Mouse (Mus musculus) cerebellum, adult 2 months (tissue): Measurements from ENCODE around the gene Plekha5. TPM values are rescaled to one million over a fixed set of nuclear protein-coding genes. Genes with fewer than 3 reads are reported as not detected.

ENCODE experiments used
- DNase-seq, 2 experiments: peaks; one replicate each; pipeline ENCODE4 v3.0.0; 2021
- H3K27ac ChIP-seq: fragments of 200-500 bp; 2 replicates; pipeline ENCODE4 v1.5.1; 2012; ENCODE audit warnings: low read length, control low read depth, inconsistent platforms; ENCODE audit not compliant: insufficient read depth
- H3K27me3 ChIP-seq: fragments of 200-500 bp; 2 replicates; pipeline ENCODE4 v1.6.1; 2012; ENCODE audit warnings: inconsistent platforms, mild to moderate bottlenecking, low read length, moderate library complexity; ENCODE audit not compliant: control insufficient read depth, insufficient read depth
- H3K4me1 ChIP-seq: fragments of 200-500 bp; 2 replicates; pipeline ENCODE4 v1.6.1; 2011; ENCODE audit warnings: low read length; ENCODE audit not compliant: control insufficient read depth, insufficient read depth
- H3K4me3 ChIP-seq: fragments of 200-500 bp; replicated peaks from 2 replicates; pipeline ENCODE3; 2011; ENCODE audit warnings: mild to moderate bottlenecking, low read depth, low read length, control low read depth; ENCODE audit not compliant: insufficient read depth
- CTCF ChIP-seq: fragments of 200-500 bp; IDR thresholded peaks from 2 replicates; pipeline ENCODE4 v1.5.1; 2011; ENCODE audit warnings: low read depth, mild to moderate bottlenecking, control low read depth, low read length, moderate library complexity, borderline replicate concordance; ENCODE audit not compliant: insufficient read depth
- POLR2A ChIP-seq: fragments of 200-500 bp; IDR thresholded peaks from 2 replicates; pipeline ENCODE4 v1.6.1; 2011; ENCODE audit warnings: low read length, control low read depth, borderline replicate concordance; ENCODE audit not compliant: insufficient read depth
- WGBS: fragments of 180-500 bp; shearing (Covaris S2); methylation state at CpG from one replicate; pipeline ENCODE4 v1.1.7; 2018; 5-methylcytosine and 5-hydroxymethylcytosine counted together
- polyA plus RNA-seq: library from polyadenylated mRNA; depleted of rRNA; stranded (reverse); fragments of >200 nt; gene quantifications from 2 replicates; pipeline ENCODE4 v1.2.3, GENCODE M21; 2012

The Plekha5 gene
- polyA plus RNA-seq, 1 experiment: 118 TPM

DNA sequence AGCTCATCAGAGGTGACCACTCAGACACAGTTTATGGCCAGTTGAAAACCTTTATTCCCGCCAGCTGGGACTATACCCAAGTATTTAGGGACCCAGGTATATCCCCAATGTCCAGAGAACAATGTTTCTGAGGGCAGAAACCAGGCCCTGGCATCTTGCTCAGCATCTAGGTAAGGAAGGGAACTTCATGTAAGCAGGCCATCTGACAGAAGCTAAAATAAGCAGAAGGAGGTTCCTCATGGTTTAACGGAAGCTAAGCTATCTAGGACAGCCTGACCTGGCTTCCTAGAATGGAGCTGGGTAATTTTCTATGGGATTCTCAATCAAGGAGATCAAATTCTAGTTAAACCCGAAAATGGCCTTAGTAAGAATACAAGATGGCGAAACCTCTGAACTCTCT lies 185.7 kb downstream of the Plekha5 start:
- WGBS: 75% methylated on average over 4 of the region's 4 CpGs
- TF ChIP-seq CTCF (no peak), POLR2A (no peak)
- DNase-seq: no peak
- no peaks in the 10 kb centered on the region; the same call in 1 of the 2 replicates for H3K4me1 ChIP-seq
- no peak overlapping the region for H3K4me3 ChIP-seq
- no peaks in the 10 kb centered on the region for H3K27me3 ChIP-seq
- H3K27ac ChIP-seq: no peak overlapping the region

DNA sequence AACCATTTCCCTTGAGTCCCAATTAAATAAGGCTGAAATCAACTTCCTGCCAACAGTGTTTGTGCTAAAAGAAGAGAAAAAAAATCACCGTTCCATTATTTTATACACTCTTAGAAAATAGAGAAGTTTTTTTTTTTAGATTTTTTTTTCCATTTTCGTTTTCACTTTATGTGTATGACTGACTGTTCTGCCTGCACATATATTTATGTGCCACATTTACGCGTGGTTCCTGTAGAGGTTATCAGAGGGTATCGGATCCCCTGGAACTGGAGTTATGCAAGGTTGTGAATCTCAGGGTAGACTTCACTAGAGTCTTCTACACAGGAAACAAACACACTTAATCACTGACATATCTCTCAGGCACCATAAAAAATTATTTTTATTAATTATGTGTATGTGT lies 186.3 kb downstream of the Plekha5 start:
- Histone ChIP-seq H3K27me3 (no peaks in the 10 kb centered on the region), H3K27ac (no peak overlapping the region), H3K4me3 (no peak overlapping the region), H3K4me1 (no peaks in the 10 kb centered on the region; the same call in 1 of the 2 replicates)
- WGBS: 93% methylated on average over 5 of the region's 5 CpGs
- DNase-seq: no peak
- TF ChIP-seq POLR2A (no peak), CTCF (no peak)

DNA sequence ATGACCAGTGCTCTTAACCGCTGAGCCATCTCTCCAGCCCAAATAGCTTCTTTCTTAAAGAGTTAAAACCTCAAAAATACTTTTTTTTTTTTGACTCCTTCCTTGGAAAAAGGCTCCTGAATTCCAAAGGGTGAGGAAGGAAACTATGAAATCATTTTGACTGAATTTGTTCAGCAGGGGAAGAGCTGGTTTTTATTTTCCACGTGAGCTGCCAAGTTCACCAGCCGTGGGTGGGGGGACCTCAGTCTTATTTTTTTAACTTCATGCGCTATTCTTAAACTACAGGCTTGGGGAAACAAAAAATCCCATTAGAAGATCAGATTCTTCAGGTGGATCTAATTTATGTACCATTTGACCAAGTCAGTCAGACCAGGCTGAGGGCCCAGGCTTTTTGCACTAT lies 187.4 kb downstream of the Plekha5 start:
- H3K27ac ChIP-seq: no peak overlapping the region
- H3K27me3 ChIP-seq: no peaks in the 10 kb centered on the region
- 92% methylated on average over 4 of the region's 4 CpGs for WGBS
- TF ChIP-seq POLR2A (no peak), CTCF (no peak)
- H3K4me1 ChIP-seq: no peaks in the 10 kb centered on the region; the same call in 1 of the 2 replicates
- no peak for DNase-seq
- H3K4me3 ChIP-seq: no peak overlapping the region

DNA sequence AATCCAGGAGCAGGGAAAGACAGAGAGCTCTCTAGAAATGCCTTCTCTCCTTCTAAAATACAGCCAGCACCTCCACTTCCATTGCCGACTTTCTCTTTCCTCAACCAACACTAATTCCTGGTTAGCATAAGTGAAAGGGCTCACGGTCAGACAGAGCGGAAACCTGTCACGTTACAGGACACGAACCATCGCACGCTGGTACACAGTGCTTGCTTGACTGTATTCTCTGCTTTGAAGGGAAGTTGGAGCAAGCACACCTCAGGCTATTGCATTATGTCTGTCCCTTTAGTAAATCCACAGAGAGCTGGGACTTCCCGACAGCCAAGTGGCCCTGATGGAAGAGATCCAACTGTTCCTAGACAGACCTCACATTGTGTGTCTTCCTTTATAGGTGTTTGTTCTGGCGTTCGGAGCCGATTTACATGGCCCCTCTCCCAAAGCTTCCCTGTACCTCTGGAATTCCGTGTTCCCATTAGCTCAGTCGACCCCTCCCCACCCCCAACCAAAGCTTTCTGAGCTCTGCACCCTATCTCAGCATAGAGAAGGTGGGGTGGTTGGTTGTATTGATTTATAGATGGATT lies 188.1 kb downstream of the Plekha5 start:
- Histone ChIP-seq H3K4me1 (no peaks in the 10 kb centered on the region; the same call in 1 of the 2 replicates), H3K27ac (no peak overlapping the region), H3K27me3 (no peaks in the 10 kb centered on the region), H3K4me3 (no peak overlapping the region)
- no peak for DNase-seq
- 64% methylated on average over 13 of the region's 13 CpGs for WGBS
- TF ChIP-seq POLR2A (no peak), CTCF (no peak)

DNA sequence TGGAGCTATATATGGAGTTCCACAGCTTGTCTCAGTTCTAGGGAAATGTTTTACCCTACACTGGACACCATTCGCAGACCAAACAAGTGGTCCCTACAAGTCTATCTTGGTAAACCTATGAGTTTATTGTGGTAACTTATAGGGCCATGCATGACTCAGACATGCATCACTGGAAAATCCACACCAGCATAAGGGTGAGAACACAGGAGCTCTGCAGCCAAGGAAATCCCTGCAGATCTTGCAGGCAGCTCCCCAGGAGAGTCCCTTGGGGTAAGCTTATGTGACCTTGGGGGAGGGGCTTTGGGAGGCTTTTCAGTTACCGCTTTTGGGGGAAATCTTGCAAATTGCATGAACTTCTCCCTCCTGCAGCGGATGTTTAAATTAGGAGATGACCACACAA lies 190.0 kb downstream of the Plekha5 start:
- DNase-seq: no peak
- TF ChIP-seq POLR2A (no peak), CTCF (no peak)
- 87% methylated on average over 3 of the region's 3 CpGs for WGBS

DNA sequence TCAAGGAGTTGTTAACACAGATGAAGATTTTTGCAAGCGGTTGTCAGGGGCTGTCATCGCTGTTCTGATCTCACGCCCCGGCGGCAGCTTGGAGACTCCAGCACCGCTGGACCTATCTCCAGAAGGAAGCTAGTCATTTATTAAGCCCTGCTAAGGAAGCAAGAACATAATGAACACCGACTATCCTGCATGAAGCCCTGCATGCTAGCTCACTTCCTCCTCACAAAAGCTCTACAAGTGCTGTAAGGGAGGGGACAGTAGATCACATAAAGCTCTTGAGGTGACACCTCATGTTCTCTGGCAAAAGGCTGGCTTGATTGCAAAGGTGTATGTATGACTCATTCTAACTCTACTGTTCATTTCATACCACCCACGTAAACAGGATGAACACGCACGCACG lies 190.9 kb downstream of the Plekha5 start:
- no peak for DNase-seq
- TF ChIP-seq CTCF (no peak), POLR2A (no peak)
- Histone ChIP-seq H3K27ac (no peak overlapping the region), H3K4me3 (no peak overlapping the region), H3K4me1 (no peaks in the 10 kb centered on the region; the same call in 1 of the 2 replicates), H3K27me3 (no peaks in the 10 kb centered on the region)
- 92% methylated on average over 11 of the region's 11 CpGs for WGBS

More for the DNA sequence above, 190.0 kb downstream of the Plekha5 start:
- Histone ChIP-seq H3K4me3 (no peak overlapping the region), H3K27ac (no peak overlapping the region), H3K27me3 (no peaks in the 10 kb centered on the region), H3K4me1 (no peaks in the 10 kb centered on the region; the same call in 1 of the 2 replicates)

DNA sequence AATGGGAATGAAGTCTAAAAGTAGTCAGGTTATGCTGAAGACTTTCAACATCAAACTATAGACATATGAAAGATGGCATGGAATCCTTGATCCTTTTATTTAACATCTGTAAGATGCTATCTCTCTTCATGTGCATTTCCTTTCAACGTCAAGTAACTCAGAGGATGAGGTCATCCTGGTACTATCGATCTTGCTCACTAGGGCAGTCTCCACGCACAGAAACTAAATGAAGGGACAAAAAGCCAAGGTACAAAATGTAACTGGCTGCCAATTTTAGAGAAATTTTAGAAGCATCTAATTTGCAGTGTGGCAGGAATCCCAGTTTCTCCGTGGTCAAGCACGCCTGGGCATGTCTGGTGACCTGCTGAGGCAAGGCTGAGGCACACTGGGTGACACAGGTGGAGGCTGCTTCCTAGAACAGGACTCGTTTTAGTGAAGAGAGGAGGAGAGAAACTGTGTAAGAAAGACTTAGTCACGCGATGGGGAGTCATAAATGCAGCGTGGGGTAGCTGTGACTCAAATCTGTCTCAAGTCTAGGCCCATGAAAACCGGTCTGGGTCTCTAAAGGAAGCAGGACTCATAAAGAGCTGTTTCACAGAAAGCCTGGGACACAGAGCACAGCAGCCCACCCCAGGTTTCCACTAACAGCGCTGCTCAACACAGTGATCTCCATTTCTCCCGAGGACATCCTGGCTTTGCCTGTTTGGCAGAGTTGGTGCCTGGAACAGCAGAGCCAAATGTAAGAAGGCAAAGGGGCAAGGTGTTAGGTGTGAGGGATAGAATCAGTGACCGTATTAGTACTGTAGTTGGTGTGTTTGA lies 196.9 kb downstream of the Plekha5 start:
- 50% methylated on average over 13 of the region's 13 CpGs for WGBS

DNA sequence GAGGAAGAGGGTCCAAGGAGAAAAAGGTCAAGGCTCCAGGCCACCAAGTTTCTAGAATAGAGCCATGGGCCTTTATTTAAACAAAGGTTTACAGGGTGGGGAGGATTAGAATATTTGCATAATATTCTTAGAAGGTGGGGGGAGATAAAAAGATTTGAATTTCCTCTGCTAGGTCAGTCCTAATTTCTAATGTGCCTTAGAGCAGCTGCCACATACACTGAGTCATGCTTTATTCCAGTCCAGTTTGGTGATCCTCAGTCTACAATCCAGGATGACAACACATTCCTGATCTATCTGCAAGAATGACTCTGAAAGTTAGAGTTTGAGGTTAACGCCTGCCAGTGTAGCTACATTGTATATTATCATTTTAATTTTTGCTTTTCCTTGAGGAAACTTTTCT lies 197.8 kb downstream of the Plekha5 start:
- Histone ChIP-seq H3K4me3 (no peak overlapping the region), H3K4me1 (no peaks in the 10 kb centered on the region), H3K27me3 (no peaks in the 10 kb centered on the region), H3K27ac (no peak overlapping the region)
- 93% methylated on average over 1 of the region's 1 CpGs for WGBS
- DNase-seq: no peak
- no peak for TF ChIP-seq CTCF
- no peak for TF ChIP-seq POLR2A

More for the DNA sequence above, 196.9 kb downstream of the Plekha5 start:
- Histone ChIP-seq H3K27ac (no peak overlapping the region), H3K4me1 (no peaks in the 10 kb centered on the region), H3K4me3 (no peak overlapping the region), H3K27me3 (no peaks in the 10 kb centered on the region)
- TF ChIP-seq POLR2A (no peak), CTCF (no peak)
- DNase-seq: no peak
